Mouse (Mus musculus) liver, embryonic 13.5 days (tissue): ENCODE measurements around the gene Ccdc38. TPM values are rescaled to one million over a fixed set of nuclear protein-coding genes. Genes with fewer than 3 reads are reported as not detected.

Experiments used
- polyA plus RNA-seq: library from polyadenylated mRNA; unstranded; fragments of >200 nt; fragmentation: Nextera tagmentation; extraction: Ambion mirVana; gene quantifications from 2 replicates; pipeline ENCODE4 v1.2.1, GENCODE M21; 2015

The Ccdc38 gene
- polyA plus RNA-seq, 1 experiment from 2014 or later = 0.20 TPM

Other genes starting within 250 kb of the Ccdc38 start
- 4.2 and 4.7 TPM in 2 replicates for gene Elk3, start 229.5 kb upstream of the Ccdc38 start, polyA plus RNA-seq
- gene Lta4h, start 87.2 kb upstream of the Ccdc38 start, polyA plus RNA-seq = 82.8 and 94.8 TPM in 2 replicates
- 2.2 and 2.6 TPM in 2 replicates for gene Hal, start 51.9 kb upstream of the Ccdc38 start, polyA plus RNA-seq
- gene Amdhd1, start 599 bp upstream of the Ccdc38 start, polyA plus RNA-seq = 8.3 and 9.7 TPM in 2 replicates
- gene Snrpf, start 49.1 kb downstream of the Ccdc38 start, polyA plus RNA-seq = 95.6 and 101 TPM in 2 replicates
- gene Ntn4, start 100.0 kb downstream of the Ccdc38 start, polyA plus RNA-seq = 0.13 and 0.20 TPM in 2 replicates